Mouse (Mus musculus): ENCODE measurements around the gene Kif18b. TPM values are rescaled to one million over a fixed set of nuclear protein-coding genes. Genes with fewer than 3 reads are reported as not detected.

Kif18b gene
- total RNA-seq, 2 experiments from 2014 or later: 16.1 to 20.1 TPM

DNA sequence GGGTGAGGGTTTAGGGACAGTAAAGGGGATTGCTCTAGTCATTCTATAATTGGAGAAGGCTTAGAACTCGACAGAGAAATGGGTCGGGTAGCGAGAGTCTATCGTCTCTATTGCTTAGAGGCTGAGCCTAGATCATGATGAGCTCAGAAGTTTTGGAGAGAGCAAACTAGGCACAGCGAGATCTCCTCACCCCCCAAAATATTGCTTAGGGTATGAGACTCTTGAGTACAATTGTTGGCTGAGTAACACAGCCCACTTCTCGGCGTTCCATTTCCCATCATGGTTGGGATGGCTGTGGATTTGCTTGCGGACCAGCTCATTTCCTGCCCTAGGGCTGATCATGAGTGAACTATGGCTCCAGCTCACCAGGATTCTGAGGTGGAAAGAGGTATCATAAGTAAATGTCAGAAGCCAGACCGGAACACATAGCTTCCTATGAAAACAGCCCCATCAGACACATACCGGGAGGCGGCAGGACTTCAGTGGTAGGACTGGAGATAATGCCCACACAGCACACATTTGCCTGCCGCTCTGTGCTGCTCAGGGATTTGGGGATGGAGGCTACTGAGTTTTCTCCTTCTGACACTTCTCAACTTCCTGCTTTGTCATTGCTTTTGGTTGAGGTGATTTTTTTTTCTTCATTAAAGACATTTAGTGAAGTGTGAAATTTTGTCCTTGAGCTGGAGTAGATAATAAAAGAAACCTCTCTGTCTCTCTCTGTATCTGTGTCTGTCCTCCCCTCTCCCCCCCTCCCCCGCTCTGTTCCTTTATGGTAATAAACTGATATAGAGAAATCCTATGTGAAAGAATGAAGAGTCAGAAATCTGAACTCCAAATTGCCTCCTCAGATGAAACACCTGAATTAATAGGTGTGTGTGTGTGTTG lies 43.4 kb downstream of the Kif18b start:
- DNase-seq (ENCODE audit: low spot score in 2 of 2): no peak

DNA sequence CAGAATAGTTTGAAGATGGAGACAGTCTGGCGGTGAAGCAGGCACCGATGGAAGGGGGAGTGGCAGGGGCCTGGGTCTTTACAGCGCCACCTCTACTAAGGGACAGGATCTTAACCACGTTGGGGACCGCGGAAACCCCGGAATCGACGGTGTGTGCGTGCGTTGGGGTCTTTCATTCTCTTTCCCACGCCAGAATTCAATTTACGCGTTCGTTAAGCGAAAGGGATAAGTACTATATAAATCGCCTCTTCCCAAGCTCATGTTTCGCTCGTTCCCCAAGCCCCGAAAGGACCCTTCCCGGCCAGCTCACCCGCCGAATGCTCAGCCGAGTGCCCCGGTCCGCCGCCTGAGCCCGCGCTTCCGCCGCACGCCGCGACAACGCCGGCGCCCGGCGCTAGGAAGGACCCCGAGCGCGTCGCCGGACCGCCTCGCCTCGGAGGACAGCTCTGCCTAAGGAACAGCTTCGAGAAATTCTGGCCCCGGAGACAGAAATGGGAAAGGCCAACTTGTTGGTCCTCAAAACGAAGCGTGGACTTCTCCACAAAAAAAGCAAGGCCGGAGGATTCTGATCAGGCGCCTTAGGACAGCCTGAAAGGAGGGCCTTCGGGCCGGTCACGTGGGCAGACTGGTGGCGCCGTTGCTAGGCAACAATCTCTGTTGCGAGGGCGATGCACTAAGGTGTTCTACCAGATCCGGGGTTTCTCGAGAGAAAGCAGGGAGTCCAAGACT lies 44.2 kb downstream of the Kif18b start, which contains the start of the genes Eftud2 and Ccdc103:
TSS of gene Eftud2 (minus strand) at position 401 of the 729 bp plus-strand sequence.
TSS of gene Ccdc103 (plus strand) at position 620 of the 729 bp plus-strand sequence.
- peak; percentile 74 to 88 for DNase-seq (ENCODE audit: low spot score in 2 of 2)

DNA sequence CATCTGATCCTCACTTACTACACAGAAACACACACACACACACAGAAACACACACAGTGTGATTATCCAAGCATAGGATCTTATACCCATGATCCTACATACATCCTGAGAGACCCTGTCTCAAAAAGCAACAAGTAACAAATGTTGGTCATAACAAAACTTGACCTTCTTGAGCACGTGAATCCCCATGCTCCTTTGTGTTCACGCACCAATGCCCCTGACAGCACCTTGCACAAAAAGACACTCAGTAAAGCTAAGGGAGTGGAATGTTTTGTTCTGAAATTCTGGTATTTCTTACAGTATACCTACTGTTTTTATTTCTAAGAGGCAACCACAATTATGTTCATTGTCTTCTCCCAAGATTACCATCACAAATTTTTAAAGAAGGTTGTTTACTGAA lies 45.4 kb downstream of the Kif18b start:
- no peak for DNase-seq (ENCODE audit: low spot score in 2 of 2)

DNA sequence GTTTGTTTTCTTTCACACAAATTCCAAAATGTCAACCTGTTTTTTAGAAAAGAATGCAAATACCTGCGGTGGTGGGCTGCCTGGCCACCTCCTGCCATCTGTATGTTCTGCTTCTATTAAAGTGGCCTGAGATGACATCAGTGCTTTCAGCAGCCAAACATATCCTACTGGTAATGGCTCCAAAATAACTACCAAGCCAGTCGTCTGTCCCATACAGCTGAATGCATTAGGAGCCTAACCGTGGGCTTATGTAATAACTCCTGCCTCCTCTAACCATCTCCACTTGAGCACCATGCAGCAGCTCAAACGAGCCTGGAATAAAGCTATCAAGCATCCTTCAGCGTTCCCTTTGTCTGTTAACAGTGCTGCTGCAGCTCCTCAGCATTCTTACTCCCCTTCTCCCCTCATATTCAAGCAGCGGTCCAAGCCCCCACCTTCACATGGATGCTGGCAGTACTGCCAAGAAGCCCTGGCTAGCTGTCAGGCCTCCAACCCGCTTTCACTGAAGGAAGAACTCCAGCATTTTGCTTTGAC lies 50.1 kb downstream of the Kif18b start:
- DNase-seq (ENCODE audit: low spot score in 2 of 2): no peak

DNA sequence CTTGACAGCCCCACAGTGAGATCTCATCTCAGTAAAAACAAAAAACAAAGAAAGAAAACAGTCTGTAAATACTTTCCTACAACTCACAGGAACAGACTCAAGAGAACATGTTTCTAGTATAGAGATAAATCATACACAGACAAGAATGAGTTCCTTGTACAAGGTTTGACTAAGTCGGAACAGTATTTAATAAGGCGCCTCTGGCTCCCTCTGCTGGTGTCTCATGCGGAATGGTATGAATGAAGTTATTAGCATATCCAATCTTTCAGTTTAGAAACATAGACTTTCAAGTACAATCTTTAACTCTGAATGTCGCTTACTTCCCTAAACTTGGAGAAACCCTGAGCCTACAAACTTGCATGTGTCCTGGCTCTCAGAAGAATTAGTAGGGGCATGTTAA lies 60.7 kb downstream of the Kif18b start:
- DNase-seq (ENCODE audit: low spot score in 2 of 2): no peak

DNA sequence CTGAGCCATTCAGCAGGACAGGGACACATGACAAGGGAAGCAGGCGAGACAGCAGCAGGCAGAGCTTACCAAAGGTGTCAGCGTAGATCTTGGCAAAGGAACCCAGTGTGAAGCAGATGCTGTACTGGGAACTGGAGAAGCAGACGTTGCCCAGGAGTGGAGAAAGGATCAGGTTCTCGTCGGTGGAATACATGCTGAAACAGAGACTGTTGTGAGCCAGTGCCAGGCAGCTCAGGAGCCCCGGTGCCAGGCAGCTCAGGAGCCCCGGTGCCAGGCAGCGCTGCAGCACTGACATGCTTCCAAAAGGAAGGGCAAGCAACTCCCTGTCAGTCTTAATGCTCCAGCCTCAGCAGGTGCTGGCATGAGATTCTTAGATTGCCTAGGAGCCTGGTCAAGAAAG lies 65.0 kb downstream of the Kif18b start:
- DNase-seq (ENCODE audit: low spot score in 2 of 2): no peak

DNA sequence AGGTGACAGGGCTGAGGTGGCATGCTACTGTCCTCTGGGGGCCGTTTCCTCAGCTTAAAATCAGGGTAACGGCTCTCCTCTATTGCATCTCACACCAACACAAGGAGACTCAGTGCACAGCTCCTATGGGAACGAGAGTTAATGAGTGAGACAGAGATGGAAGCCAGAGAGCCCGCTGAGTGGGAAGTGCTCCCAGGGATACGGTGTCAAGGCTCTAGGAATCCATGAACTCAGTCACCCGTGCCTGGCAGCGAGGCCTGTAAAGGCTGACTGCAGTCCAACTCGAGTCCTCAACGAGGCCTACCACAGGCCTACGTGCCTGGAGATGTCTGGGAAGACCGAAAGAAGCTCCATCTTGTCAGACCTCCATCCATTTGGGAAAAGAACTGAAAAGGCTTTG lies 66.0 kb downstream of the Kif18b start:
- no peak for DNase-seq (ENCODE audit: low spot score in 2 of 2)

DNA sequence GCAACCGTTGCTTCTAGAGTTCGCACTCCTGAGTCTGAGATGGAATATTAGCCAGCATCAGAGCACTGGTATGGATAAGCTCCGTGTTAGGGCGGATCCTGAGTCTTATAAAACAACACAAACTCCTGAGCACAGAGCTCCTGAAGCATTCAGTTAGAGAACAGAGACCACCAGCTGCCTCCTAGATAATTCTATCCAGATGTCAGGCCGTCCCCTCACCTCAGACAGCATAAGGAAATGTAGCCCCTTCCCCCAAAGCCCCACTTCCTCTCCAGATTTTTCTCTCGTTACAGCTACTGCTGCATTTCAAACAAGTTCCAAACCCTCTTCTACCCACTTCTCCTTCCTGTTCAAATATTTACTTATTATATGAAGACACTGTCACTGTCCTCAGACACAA lies 69.0 kb downstream of the Kif18b start:
- no peak for DNase-seq (ENCODE audit: low spot score in 2 of 2)

Other genes starting within 250 kb of the Kif18b start
- 10 to 100 TPM; 24.2 to 31.2 TPM for gene Ccdc43, start 227.3 kb downstream of the Kif18b start, total RNA-seq (2021)
- gene Adam11, start 163.7 kb downstream of the Kif18b start, total RNA-seq (2021): 10 to 100 TPM; 17.4 to 17.6 TPM
- gene Gjc1, start 105.4 kb downstream of the Kif18b start, total RNA-seq (2021): 10 to 100 TPM; 39.6 to 40.2 TPM
- gene Higd1b, start 89.3 kb downstream of the Kif18b start, total RNA-seq (2021): 1 to 10 TPM in 1 of 2 experiments, under 1 TPM in 1; 0.87 to 1.2 TPM
- gene Eftud2, start 44.1 kb downstream of the Kif18b start, total RNA-seq (2021): 100 to 1,000 TPM; 116 to 119 TPM
- gene Ccdc103, start 43.9 kb downstream of the Kif18b start, total RNA-seq (2021): 1 to 10 TPM in 1 of 2 experiments, under 1 TPM in 1; 0.82 to 1.0 TPM
- gene Fam187a, start 40.0 kb downstream of the Kif18b start, total RNA-seq (2021): not detected
- gene Gfap, start 24.2 kb downstream of the Kif18b start, total RNA-seq (2021): 1 to 10 TPM; 1.1 to 1.3 TPM
- 10 to 100 TPM; 52.6 to 56.8 TPM for gene C1ql1, start 21.6 kb upstream of the Kif18b start, total RNA-seq (2021)
- 10 to 100 TPM; 77.3 to 79.8 TPM for gene Nmt1, start 103.1 kb upstream of the Kif18b start, total RNA-seq (2021)
- gene Dcakd, start 103.2 kb upstream of the Kif18b start, total RNA-seq (2021): 100 to 1,000 TPM; 114 to 126 TPM
- gene Plcd3, start 176.5 kb upstream of the Kif18b start, total RNA-seq (2021): 1 to 10 TPM; 8.7 to 8.9 TPM
- gene Acbd4, start 176.6 kb upstream of the Kif18b start, total RNA-seq (2021): 10 to 100 TPM; 58.4 to 64.4 TPM
- 10 to 100 TPM; 50.6 to 53.4 TPM for gene Hexim1, start 191.1 kb upstream of the Kif18b start, total RNA-seq (2021)
- 10 to 100 TPM; 10.4 to 11.8 TPM for gene Hexim2, start 207.3 kb upstream of the Kif18b start, total RNA-seq (2021)
- 10 to 100 TPM; 13.4 to 14.2 TPM for gene Fmnl1, start 246.0 kb upstream of the Kif18b start, total RNA-seq (2021)